Mouse (Mus musculus) cortical plate, adult 2 months (tissue): ENCODE data around the gene Tmem87b.

ENCODE experiments used
- CTCF ChIP-seq: fragments of 200-500 bp; IDR thresholded peaks from 2 replicates; pipeline ENCODE4 v1.5.1; 2011; ENCODE audit warnings: mild to moderate bottlenecking, control low read depth, low read length; ENCODE audit not compliant: insufficient read depth; ENCODE audit errors: extremely low read depth
- POLR2A ChIP-seq: fragments of 200-500 bp; IDR thresholded peaks from 2 replicates; pipeline ENCODE4 v1.6.1; 2011; ENCODE audit warnings: mild to moderate bottlenecking, low read length, control low read depth; ENCODE audit not compliant: insufficient read depth; ENCODE audit errors: extremely low read depth

DNA sequence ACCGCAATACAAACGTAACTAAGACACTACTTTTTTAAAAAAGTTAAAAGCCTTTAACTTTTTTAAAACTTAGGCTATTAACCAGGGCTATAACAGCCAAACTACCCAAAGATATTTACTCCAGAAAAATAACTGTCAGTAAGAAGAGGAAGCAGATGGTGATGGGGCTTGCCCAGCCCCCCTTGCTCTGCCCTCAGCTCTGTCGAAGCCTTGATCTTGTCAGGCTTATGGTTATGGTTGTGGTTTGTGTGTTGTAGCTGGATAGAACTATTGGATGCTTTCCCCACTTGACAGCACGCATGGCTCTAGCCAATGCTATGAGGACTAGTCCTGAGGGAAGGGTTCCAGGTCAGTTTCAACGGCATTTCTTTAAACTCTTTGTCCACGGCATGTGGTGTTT is 41.0 kb downstream of the Tmem87b start:
- TF ChIP-seq CTCF (no peak), POLR2A (no peak)
